Mouse (Mus musculus) limb, embryonic 14.5 days (tissue): ENCODE data around the gene Phf11c. TPM values are rescaled to one million over a fixed set of nuclear protein-coding genes. Genes with fewer than 3 reads are reported as not detected.
"Not testable (repeated sequence)": the region's sequence is repeated elsewhere in the genome, so short reads cannot be mapped to it uniquely, and the experiment has no call there.

Experiments used
- ATAC-seq: fragments of 200-750 bp; cut with Nextera tagmentation; 2 replicates; pipeline ENCODE4 v1.8.0; 2017; ENCODE audit warnings: low read depth, moderate number of reproducible peaks, moderate TSS enrichment; ENCODE audit not compliant: low FRiP score
- DNase-seq: peaks from one replicate; pipeline ENCODE4 v3.0.0-alpha.2; 2015; ENCODE audit warnings: low spot score
- H3K27ac ChIP-seq: fragments of 300-500 bp; sonication (generic); replicated peaks from 2 replicates; pipeline ENCODE4 v1.5.1; 2014; ENCODE audit warnings: low read depth, mild to moderate bottlenecking, low read length, moderate library complexity, mixed read lengths
- H3K27me3 ChIP-seq: fragments of 300-500 bp; sonication (generic); 2 replicates; pipeline ENCODE4 v1.6.1; 2014; ENCODE audit warnings: low read length, mixed read lengths; ENCODE audit not compliant: control insufficient read depth, insufficient read depth
- H3K36me3 ChIP-seq: fragments of 300-500 bp; sonication (generic); 2 replicates; pipeline ENCODE4 v1.6.1; 2014; ENCODE audit warnings: mild to moderate bottlenecking, low read length, moderate library complexity, mixed read lengths; ENCODE audit not compliant: control insufficient read depth, insufficient read depth
- H3K4me1 ChIP-seq: fragments of 300-500 bp; sonication (generic); 2 replicates; pipeline ENCODE4 v1.6.1; 2014; ENCODE audit warnings: antibody characterized with exemption, low read length, mixed read lengths; ENCODE audit not compliant: control insufficient read depth, insufficient read depth
- H3K4me2 ChIP-seq: fragments of 300-500 bp; sonication (generic); replicated peaks from 2 replicates; pipeline ENCODE4 v1.6.1; 2014; ENCODE audit warnings: low read depth, mild to moderate bottlenecking, low read length, moderate library complexity; ENCODE audit not compliant: severe bottlenecking
- H3K4me3 ChIP-seq: fragments of 300-500 bp; sonication (generic); replicated peaks from 2 replicates; pipeline ENCODE4 v1.5.1; 2014; ENCODE audit warnings: low read length
- H3K9ac ChIP-seq: fragments of 300-500 bp; sonication (generic); 2 replicates; pipeline ENCODE4 v1.6.1; 2014; ENCODE audit warnings: mild to moderate bottlenecking, low read depth, low read length, moderate library complexity; ENCODE audit not compliant: severe bottlenecking
- H3K9me3 ChIP-seq: fragments of 300-500 bp; sonication (generic); 2 replicates; pipeline ENCODE4 v1.6.1; 2016; ENCODE audit warnings: low read length; ENCODE audit not compliant: control insufficient read depth
- POLR2A ChIP-seq: fragments of 200-500 bp; IDR thresholded peaks from 2 replicates; pipeline ENCODE4 v1.8.0; 2012; ENCODE audit warnings: inconsistent platforms, mild to moderate bottlenecking, moderate library complexity, borderline replicate concordance; ENCODE audit not compliant: insufficient read depth, insufficient read length; ENCODE audit errors: extremely low read depth
- WGBS: fragments of 180-500 bp; shearing (Covaris S2); extraction: QIAGEN DNeasy Blood & Tissue Kit; methylation state at CpG from one replicate; pipeline ENCODE4 v1.1.7; 2014; 5-methylcytosine and 5-hydroxymethylcytosine counted together
- polyA plus RNA-seq, 2 experiments: library from polyadenylated mRNA; depleted of rRNA in 1 of 2; stranded (reverse) in 1 of 2; unstranded in 1 of 2; fragments of >200 nt; fragmentation: Nextera tagmentation in 1 of 2; extraction: Ambion mirVana in 1 of 2; gene quantifications; 2 replicates each; pipeline versions ENCODE4 v1.2.1 to v1.2.3; 2012 to 2014

The Phf11c gene
- polyA plus RNA-seq, 2 experiments, result 0.45 to 2.0 TPM

- H3K27ac ChIP-seq, result no peak overlapping the region
- 0 out of 2 replicates have a peak, but pooled peaks cover 3% of the 10 kb centered on the region for H3K4me1 ChIP-seq
- no peak for TF ChIP-seq POLR2A
- no peak for DNase-seq
- no peaks in the 10 kb centered on the region for H3K27me3 ChIP-seq
- 93% methylated on average over 25 of the region's 25 CpGs for WGBS
- no peak for ATAC-seq
- no peak overlapping the region for H3K4me2 ChIP-seq
- peaks cover 5% of the 10 kb centered on the region; the same call in 1 of the 2 replicates for H3K9me3 ChIP-seq
- H3K9ac ChIP-seq, result no peak overlapping the region
- H3K36me3 ChIP-seq, result no peaks in the 10 kb centered on the region
- H3K4me3 ChIP-seq, result no peak overlapping the region
Observed at GRCm38 (mm10) chr14:59370348-59371068, 24.7 kb downstream of the Phf11c start.

GRCm38 (mm10) chr14:59366386-59367105, 28.6 kb downstream of the Phf11c start:
- no peak overlapping the region for H3K27ac ChIP-seq
- DNase-seq, result no peak
- H3K9ac ChIP-seq, result no peak overlapping the region
- H3K27me3 ChIP-seq, result no peaks in the 10 kb centered on the region
- ATAC-seq, result no peak
- no peaks in the 10 kb centered on the region for H3K36me3 ChIP-seq
- TF ChIP-seq POLR2A, result no peak
- H3K4me3 ChIP-seq, result no peak overlapping the region
- 0 out of 2 replicates have a peak, but pooled peaks cover 6% of the 10 kb centered on the region for H3K4me1 ChIP-seq
- H3K4me2 ChIP-seq, result no peak overlapping the region
- 75% methylated on average over 8 of the region's 8 CpGs for WGBS
- H3K9me3 ChIP-seq, result peaks cover 5% of the 10 kb centered on the region; the same call in 1 of the 2 replicates

GRCm38 (mm10) chr14:59365244-59365644, 29.9 kb downstream of the Phf11c start, which contains the start of gene Phf11d:
Gene Phf11d, minus strand, starts transcription at chr14:59365470.
- ATAC-seq (no peak), DNase-seq (peak; percentile 65)
- Histone ChIP-seq H3K36me3 (no peaks in the 10 kb centered on the region), H3K4me3 (no peak within 1 kb of the TSS), H3K4me2 (no peak within 1 kb of the TSS), H3K9ac (no peak within 1 kb of the TSS), H3K9me3 (no peaks in the 10 kb centered on the region), H3K4me1 (0 out of 2 replicates have a peak, but pooled peaks cover 6% of the 10 kb centered on the region), H3K27ac (peak within 1 kb of the TSS; percentile 48), H3K27me3 (no peaks in the 10 kb centered on the region)
- no peak for TF ChIP-seq POLR2A
- 59% methylated on average over 6 of the region's 6 CpGs for WGBS

GRCm38 (mm10) chr14:59341189-59341588, 54.0 kb downstream of the Phf11c start, which contains the start of gene Phf11b:
Gene Phf11b, minus strand, starts transcription at chr14:59341351.
- H3K9me3 ChIP-seq, H3K4me3 ChIP-seq, H3K27ac ChIP-seq, H3K27me3 ChIP-seq, H3K9ac ChIP-seq, H3K4me1 ChIP-seq, H3K36me3 ChIP-seq, H3K4me2 ChIP-seq, ATAC-seq, DNase-seq: not testable (repeated sequence)
- 64% methylated on average over 1 of the region's 1 CpGs for WGBS

GRCm38 (mm10) chr14:59339541-59339940, 55.6 kb downstream of the Phf11c start:
- WGBS, result 89% methylated on average over 1 of the region's 1 CpGs
- H3K9me3 ChIP-seq, result no peaks in the 10 kb centered on the region
- no peak overlapping the region for H3K27ac ChIP-seq
- H3K9ac ChIP-seq, result no peak overlapping the region
- no peak for DNase-seq
- no peak overlapping the region for H3K4me3 ChIP-seq
- H3K4me2 ChIP-seq, result no peak overlapping the region
- no peak for ATAC-seq
- H3K27me3 ChIP-seq, result no peaks in the 10 kb centered on the region
- H3K36me3 ChIP-seq, result no peaks in the 10 kb centered on the region
- H3K4me1 ChIP-seq, result no peaks in the 10 kb centered on the region
- TF ChIP-seq POLR2A, result no peak

- DNase-seq, H3K27me3 ChIP-seq, H3K4me1 ChIP-seq, H3K27ac ChIP-seq, H3K36me3 ChIP-seq, H3K4me2 ChIP-seq, H3K9ac ChIP-seq, ATAC-seq, H3K4me3 ChIP-seq, H3K9me3 ChIP-seq: not testable (repeated sequence)
- 83% methylated on average over 3 of the region's 3 CpGs for WGBS
Observed at GRCm38 (mm10) chr14:59336056-59336455, 59.1 kb downstream of the Phf11c start.
